Mouse (Mus musculus): ENCODE data around the gene Ppp4r3a. TPM values are rescaled to one million over a fixed set of nuclear protein-coding genes. Genes with fewer than 3 reads are reported as not detected.

Ppp4r3a gene
- polyA plus RNA-seq, 1 experiment from 2014 or later = 42.5 TPM

DNA sequence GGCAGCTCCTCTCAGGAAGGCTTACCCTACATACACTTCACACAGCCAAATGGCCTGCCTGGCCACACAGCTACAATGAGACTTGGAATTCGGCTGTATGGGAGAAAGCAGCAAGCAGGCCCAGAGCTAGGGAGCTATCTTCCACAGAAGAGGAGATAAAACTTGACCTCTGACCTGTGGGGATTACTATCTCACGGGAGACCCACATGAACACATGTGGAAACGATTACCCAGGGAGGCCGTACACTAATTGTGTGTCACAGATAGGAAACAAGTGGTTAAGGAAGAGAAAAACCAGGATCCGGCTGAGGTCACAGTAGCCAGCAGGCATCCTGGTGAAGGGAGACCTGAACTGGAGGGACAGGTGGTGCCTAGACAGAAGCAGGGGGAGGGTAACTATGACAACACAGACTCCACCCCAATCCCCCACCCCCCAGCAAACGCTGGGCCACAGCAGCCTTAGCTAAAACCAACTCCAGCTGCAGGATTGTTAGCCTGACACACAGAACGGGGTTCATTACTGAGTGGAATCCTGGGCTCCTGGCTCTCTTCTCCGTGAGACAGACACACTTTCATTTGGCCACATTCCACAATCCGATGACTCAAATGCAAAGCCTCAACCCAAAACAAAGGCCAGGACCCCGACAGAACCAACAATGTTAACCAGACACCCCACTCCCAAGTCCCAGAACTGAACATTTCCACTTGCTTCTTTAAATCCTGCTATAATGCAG lies 85.5 kb downstream of the Ppp4r3a start:
- Histone ChIP-seq H3K9me3 (no peaks in the 10 kb centered on the region), H3K27me3 (peaks cover 25% of the 10 kb centered on the region), H3K27ac (no peak overlapping the region; the same call in 1 of the 2 replicates), H3K9ac (0 out of 2 replicates have a peak overlapping the region, but pooled peaks have one; percentile 37), H3K4me2 (no peak overlapping the region), H3K36me3 (no peaks in the 10 kb centered on the region), H3K4me1 (peaks cover 42% of the 10 kb centered on the region), H3K4me3 (no peak overlapping the region)
- ATAC-seq (ENCODE audit: insufficient number of reproducible peaks, insufficient read depth, low FRiP score, low TSS enrichment, low read depth) = no peak
- WGBS = 5% methylated on average over 10 of the region's 10 CpGs

DNA sequence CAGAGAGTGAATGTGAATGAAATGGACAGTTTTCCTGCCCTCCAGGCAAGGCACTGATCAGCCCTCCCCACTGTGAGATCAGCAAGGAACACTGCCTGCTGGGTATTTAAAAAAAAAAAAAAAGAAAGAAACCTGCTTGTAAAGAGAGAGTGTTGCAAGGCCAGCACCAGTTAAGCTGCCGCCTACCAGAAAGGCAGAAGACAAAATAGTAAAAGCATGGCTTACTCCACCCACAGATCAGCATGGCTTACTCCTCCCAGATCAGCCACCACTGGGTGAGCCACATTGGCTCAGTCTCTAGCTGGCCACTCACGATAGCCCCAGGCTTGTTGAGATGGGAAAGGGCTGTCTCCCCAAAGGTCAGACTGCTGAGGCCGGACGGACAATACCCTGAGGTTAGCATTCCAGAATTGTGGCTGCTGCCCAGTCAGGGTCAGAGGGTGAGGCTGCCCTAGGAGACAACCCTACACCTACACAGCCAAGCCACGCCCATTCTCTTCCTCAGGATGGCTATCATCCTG lies 87.1 kb downstream of the Ppp4r3a start:
- H3K27ac ChIP-seq = peak overlapping the region; percentile 39; the same call in 1 of the 2 replicates

DNA sequence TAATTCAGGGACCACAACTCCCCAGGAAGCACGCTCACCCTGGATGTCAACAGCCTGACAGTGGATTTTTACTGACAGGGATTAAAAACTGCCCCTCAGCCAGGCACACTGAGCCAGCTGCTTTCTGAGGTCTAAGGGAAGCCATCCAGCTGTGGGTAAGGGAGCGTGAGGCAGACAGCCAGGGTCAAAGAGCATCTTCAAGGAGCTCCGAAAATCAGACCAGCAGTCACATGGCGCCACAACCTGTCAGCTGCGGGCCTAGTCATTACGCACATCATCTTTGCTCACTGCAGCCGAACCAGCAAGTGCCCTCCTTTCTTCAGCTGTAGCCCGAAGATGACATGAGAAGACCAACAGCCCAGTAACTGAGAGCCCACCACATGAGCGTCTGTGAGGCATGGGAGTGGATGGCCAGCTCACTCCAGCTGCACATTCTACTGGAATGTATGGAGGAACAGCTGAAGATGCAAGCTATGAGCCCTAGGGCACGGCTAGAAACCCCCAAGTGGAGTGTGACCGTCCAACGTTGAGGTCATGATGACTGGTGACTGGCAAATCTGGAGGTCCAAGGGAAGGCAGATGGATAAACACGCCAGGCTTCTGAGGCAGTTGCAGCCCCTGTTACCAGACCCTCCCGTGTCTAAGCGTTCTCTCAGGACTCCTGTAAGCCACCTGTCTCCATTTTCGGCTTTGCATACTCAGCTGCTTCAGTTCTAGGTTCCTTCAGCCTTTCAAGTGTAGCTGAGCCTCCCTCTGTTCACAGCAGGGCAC lies 87.7 kb downstream of the Ppp4r3a start:
- Histone ChIP-seq H3K4me2 (no peak overlapping the region), H3K9me3 (no peaks in the 10 kb centered on the region), H3K4me3 (no peak overlapping the region), H3K36me3 (no peaks in the 10 kb centered on the region), H3K4me1 (peaks cover 44% of the 10 kb centered on the region), H3K27ac (peak overlapping the region; percentile 39; the same call in 1 of the 2 replicates), H3K27me3 (peaks cover 35% of the 10 kb centered on the region), H3K9ac (no peak overlapping the region)
- WGBS = 21% methylated on average over 16 of the region's 16 CpGs
- no peak for ATAC-seq (ENCODE audit: insufficient number of reproducible peaks, insufficient read depth, low FRiP score, low TSS enrichment, low read depth)

More for the DNA sequence above, 87.1 kb downstream of the Ppp4r3a start:
- peaks cover 42% of the 10 kb centered on the region for H3K4me1 ChIP-seq
- H3K36me3 ChIP-seq = no peaks in the 10 kb centered on the region
- no peak overlapping the region for H3K4me3 ChIP-seq
- 18% methylated on average over 5 of the region's 5 CpGs for WGBS
- H3K9me3 ChIP-seq = no peaks in the 10 kb centered on the region
- H3K4me2 ChIP-seq = no peak overlapping the region
- H3K27me3 ChIP-seq = peaks cover 35% of the 10 kb centered on the region
- H3K9ac ChIP-seq = no peak overlapping the region
- ATAC-seq (ENCODE audit: insufficient number of reproducible peaks, insufficient read depth, low FRiP score, low TSS enrichment, low read depth) = no peak

DNA sequence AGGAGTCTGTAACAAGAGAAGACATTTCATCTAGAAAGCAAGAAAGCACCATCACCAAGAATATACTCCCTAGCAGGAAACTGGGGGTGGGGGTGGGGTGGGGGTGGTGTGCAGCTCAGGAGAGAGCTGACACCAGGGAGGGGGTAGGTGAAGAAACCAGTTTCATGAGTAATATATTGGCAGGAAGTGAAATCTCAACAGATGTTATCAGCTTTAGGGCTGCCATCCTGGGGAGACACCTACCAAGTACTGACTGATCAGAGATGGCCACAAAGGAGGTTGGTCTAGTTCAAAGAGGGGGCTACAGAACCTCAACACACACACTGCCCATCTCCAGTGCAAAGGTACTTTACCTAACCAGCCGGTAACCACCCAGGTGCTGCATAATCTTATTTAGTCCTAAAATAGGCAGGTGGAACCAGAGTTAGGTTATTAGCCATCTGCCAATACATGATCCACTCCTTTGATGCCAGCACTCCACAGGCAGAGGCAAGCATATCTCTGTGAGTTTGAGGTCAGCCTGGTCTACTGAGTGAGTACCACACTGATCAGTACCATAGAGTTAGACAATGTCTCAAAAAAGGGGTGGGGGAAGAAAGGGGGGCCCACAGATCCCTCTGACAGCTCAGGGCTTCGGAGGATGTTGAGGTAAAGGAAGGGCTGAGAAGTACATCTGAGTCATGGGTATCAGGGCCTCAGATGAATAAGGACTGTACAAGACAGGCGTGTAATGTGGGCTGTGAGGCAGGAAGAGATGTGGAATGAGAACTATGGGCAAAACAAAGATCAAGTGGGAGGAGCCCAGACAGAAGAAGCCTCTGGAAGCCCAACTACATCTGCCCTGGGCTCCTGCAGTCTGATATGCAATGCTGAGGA lies 89.1 kb downstream of the Ppp4r3a start:
- peaks cover 55% of the 10 kb centered on the region for H3K4me1 ChIP-seq
- H3K36me3 ChIP-seq = no peaks in the 10 kb centered on the region
- no peak for ATAC-seq (ENCODE audit: insufficient number of reproducible peaks, insufficient read depth, low FRiP score, low TSS enrichment, low read depth)
- 68% methylated on average over 3 of the region's 3 CpGs for WGBS
- peaks cover 35% of the 10 kb centered on the region for H3K27me3 ChIP-seq
- H3K4me2 ChIP-seq = no peak overlapping the region
- no peak overlapping the region for H3K27ac ChIP-seq
- no peak overlapping the region for H3K4me3 ChIP-seq
- no peaks in the 10 kb centered on the region for H3K9me3 ChIP-seq
- H3K9ac ChIP-seq = no peak overlapping the region

DNA sequence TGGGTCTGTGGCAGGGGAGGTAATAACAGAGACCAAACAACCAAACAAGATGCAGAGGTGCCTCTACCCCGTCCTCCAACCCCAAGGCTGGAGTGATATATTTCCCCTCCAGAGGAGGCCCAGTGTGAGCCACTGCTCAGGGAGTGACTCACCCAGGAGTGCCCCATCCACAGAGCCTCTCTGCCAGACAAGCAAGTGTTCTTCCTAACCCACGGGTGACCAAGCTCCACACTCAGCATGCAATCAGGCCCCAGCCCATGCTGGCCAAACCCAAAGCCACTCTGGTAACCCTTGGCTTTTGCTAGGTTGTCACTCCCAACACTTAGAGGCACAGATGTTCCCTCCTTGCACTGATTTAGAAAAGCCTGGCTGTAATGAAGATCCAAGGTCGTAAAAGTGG lies 90.4 kb downstream of the Ppp4r3a start:
- H3K27me3 ChIP-seq = peaks cover 44% of the 10 kb centered on the region
- WGBS = 72% methylated on average over 3 of the region's 3 CpGs

DNA sequence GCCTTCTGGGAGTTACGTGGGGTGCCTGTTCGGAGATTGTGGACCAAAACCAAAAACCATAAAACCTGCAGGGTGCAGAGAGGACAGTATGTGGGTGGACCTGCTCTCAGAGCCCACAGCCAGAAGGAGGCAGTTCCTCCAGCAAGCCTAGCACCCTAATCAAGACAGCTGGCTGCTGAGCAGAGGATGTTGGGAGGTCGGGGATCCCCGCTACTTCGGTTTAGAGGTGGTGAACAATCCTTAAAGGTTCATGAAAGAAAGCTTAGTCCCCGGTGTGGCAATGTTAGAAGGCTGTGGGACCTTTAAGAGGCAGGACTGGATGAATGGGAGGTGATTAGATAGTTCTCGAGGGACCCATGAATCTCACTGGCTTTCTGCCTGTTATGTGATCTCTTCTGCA lies 91.0 kb downstream of the Ppp4r3a start:
- H3K27ac ChIP-seq = no peak overlapping the region
- H3K27me3 ChIP-seq = peaks cover 47% of the 10 kb centered on the region
- H3K9me3 ChIP-seq = no peaks in the 10 kb centered on the region
- H3K4me2 ChIP-seq = no peak overlapping the region
- H3K4me1 ChIP-seq = peaks cover 49% of the 10 kb centered on the region
- H3K36me3 ChIP-seq = no peaks in the 10 kb centered on the region
- H3K9ac ChIP-seq = no peak overlapping the region
- H3K4me3 ChIP-seq = no peak overlapping the region
- no peak for ATAC-seq (ENCODE audit: insufficient number of reproducible peaks, insufficient read depth, low FRiP score, low TSS enrichment, low read depth)
- 75% methylated on average over 7 of the region's 7 CpGs for WGBS

More for the DNA sequence above, 90.4 kb downstream of the Ppp4r3a start:
- Histone ChIP-seq H3K27ac (no peak overlapping the region), H3K4me1 (peaks cover 55% of the 10 kb centered on the region), H3K36me3 (no peaks in the 10 kb centered on the region), H3K4me2 (no peak overlapping the region), H3K9ac (no peak overlapping the region), H3K4me3 (no peak overlapping the region), H3K9me3 (no peaks in the 10 kb centered on the region)
- ATAC-seq (ENCODE audit: insufficient number of reproducible peaks, insufficient read depth, low FRiP score, low TSS enrichment, low read depth) = no peak

DNA sequence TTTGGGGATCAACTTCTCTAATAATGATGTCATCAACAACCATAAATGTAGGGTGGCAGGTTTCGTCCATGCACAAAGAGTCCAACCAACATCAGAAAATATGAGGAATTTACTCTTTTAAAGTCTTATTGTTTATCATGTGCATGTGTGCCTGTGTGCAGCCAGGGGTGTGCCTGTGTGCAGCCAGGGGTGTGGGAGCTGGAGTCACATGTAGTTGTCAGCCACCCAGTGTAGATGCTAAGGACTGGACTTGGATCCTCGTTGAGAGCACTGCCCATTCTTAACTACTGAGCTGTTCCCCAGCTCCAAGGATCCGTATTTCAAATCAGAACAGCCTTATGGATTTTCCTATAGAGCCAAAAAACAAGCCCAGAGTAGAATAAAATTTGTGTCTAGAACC lies 92.4 kb downstream of the Ppp4r3a start:
- no peak overlapping the region for H3K4me2 ChIP-seq
- no peak overlapping the region for H3K27ac ChIP-seq
- H3K4me1 ChIP-seq = peaks cover 46% of the 10 kb centered on the region
- no peak overlapping the region for H3K9ac ChIP-seq
- no peaks in the 10 kb centered on the region for H3K36me3 ChIP-seq
- ATAC-seq (ENCODE audit: insufficient number of reproducible peaks, insufficient read depth, low FRiP score, low TSS enrichment, low read depth) = no peak
- 77% methylated on average over 3 of the region's 3 CpGs for WGBS
- H3K27me3 ChIP-seq = peaks cover 47% of the 10 kb centered on the region
- H3K4me3 ChIP-seq = no peak overlapping the region
- no peaks in the 10 kb centered on the region for H3K9me3 ChIP-seq

DNA sequence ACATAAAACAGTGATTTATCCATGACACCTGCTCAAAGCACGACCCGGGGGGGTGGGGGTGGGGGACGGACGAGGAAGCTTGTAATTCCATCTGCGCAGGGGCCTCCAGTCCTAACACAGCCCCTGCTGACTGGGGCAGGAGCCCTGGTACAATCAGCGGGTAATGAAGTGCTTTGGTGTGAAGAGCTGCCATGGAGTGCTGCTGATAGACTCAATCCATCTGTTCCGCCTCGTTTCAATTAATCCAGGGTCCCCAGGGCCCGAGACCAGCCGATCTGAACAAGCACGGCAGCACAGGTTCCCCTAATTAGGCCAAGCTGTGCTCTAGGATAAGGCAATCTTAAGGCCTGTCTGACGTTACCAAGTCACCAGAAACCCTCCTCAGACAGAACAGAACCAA lies 93.2 kb downstream of the Ppp4r3a start:
- Histone ChIP-seq H3K27me3 (peaks cover 42% of the 10 kb centered on the region), H3K4me1 (peaks cover 39% of the 10 kb centered on the region), H3K9me3 (no peaks in the 10 kb centered on the region), H3K27ac (no peak overlapping the region), H3K4me3 (no peak overlapping the region), H3K36me3 (no peaks in the 10 kb centered on the region), H3K9ac (peak overlapping the region; percentile 16; the same call in 1 of the 2 replicates), H3K4me2 (no peak overlapping the region)
- WGBS = 6% methylated on average over 12 of the region's 12 CpGs
- ATAC-seq (ENCODE audit: insufficient number of reproducible peaks, insufficient read depth, low FRiP score, low TSS enrichment, low read depth) = no peak

DNA sequence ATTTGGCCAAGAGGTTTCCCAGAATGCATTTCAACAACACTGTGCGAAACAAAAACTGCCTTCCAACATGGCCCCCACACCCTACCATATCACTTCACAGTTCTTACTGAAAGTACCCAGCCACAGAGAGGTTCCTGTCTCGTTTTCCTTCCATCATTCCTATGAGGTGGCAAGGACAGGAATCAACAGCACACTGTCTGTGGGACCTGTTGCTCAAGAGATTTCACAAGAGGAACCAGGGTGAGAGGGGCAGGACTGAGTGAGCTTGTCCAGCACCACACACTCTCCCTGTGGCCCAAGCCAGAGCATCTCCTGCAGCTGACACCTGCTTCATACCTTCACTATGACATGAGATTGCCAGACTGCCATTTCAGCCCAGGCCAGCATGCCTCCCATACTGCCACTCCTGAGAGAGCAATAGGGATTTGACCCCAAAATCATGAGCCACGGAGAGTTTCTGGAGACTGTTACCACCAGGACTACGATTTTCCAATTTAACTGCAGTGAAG lies 93.7 kb downstream of the Ppp4r3a start:
- H3K36me3 ChIP-seq = no peaks in the 10 kb centered on the region
- no peak overlapping the region for H3K27ac ChIP-seq
- peaks cover 36% of the 10 kb centered on the region for H3K4me1 ChIP-seq
- H3K4me3 ChIP-seq = no peak overlapping the region
- no peak overlapping the region for H3K4me2 ChIP-seq
- H3K9me3 ChIP-seq = no peaks in the 10 kb centered on the region
- H3K9ac ChIP-seq = no peak overlapping the region
- WGBS = 34% methylated on average over 4 of the region's 4 CpGs
- peaks cover 38% of the 10 kb centered on the region for H3K27me3 ChIP-seq
- no peak for ATAC-seq (ENCODE audit: insufficient number of reproducible peaks, insufficient read depth, low FRiP score, low TSS enrichment, low read depth)

All from embryonic facial prominence, embryonic 13.5 days (tissue).